Mouse (Mus musculus) thymus, postnatal 4 days (tissue): ENCODE results near the gene Xkrx.
"Not testable (repeated sequence)": the region's sequence is repeated elsewhere in the genome, so short reads cannot be mapped to it uniquely, and the experiment has no call there.

ENCODE experiments used
- DNase-seq: peaks from one replicate; pipeline ENCODE4 v3.0.0; 2021

Xkrx gene

GRCm38 (mm10) chrX:134162043-134162720 is at the start of gene Xkrx:
TSS of gene Xkrx (minus strand) at chrX:134162076.
- DNase-seq: peak; percentile 44

- DNase-seq: no peak
Measured at GRCm38 (mm10) chrX:134211151-134211642, 49.3 kb upstream of the Xkrx start.

- DNase-seq: no peak
Measured at GRCm38 (mm10) chrX:134208491-134208890, 46.6 kb upstream of the Xkrx start.

- not testable (repeated sequence) for DNase-seq
Measured at GRCm38 (mm10) chrX:134187201-134187600, 25.3 kb upstream of the Xkrx start, which contains the start of gene Arl13a. TSS of gene Arl13a (plus strand) at chrX:134187501.

- no peak for DNase-seq
Measured at GRCm38 (mm10) chrX:134174699-134175098, 12.8 kb upstream of the Xkrx start.

- DNase-seq: no peak
Measured at GRCm38 (mm10) chrX:134170584-134170983, 8.7 kb upstream of the Xkrx start.

- DNase-seq: no peak
Measured at GRCm38 (mm10) chrX:134163484-134163883, 1.6 kb upstream of the Xkrx start.

GRCm38 (mm10) chrX:134162826-134163225 is 950 bp upstream of the Xkrx start:
- DNase-seq: peak; percentile 54

GRCm38 (mm10) chrX:134160442-134160841 is 1.4 kb downstream of the Xkrx start:
- no peak for DNase-seq

- DNase-seq: peak; percentile 66
Measured at GRCm38 (mm10) chrX:134158151-134158550, 3.7 kb downstream of the Xkrx start.

- DNase-seq: no peak
Measured at GRCm38 (mm10) chrX:134141986-134142385, 19.9 kb downstream of the Xkrx start.

GRCm38 (mm10) chrX:134141551-134141950 is 20.3 kb downstream of the Xkrx start:
- DNase-seq: no peak

GRCm38 (mm10) chrX:134140024-134140423 is 21.9 kb downstream of the Xkrx start:
- DNase-seq: no peak

- DNase-seq: peak; percentile 57
Measured at GRCm38 (mm10) chrX:134133821-134134220, 28.1 kb downstream of the Xkrx start.

- peak; percentile 10 for DNase-seq
Measured at GRCm38 (mm10) chrX:134132295-134132694, 29.6 kb downstream of the Xkrx start.

GRCm38 (mm10) chrX:134128549-134128948 is 33.3 kb downstream of the Xkrx start:
- DNase-seq: no peak

- no peak for DNase-seq
Measured at GRCm38 (mm10) chrX:134116417-134116816, 45.5 kb downstream of the Xkrx start.

- DNase-seq: no peak
Measured at GRCm38 (mm10) chrX:134111767-134112166, 50.1 kb downstream of the Xkrx start.

- DNase-seq: no peak
Measured at GRCm38 (mm10) chrX:134102641-134103040, 59.2 kb downstream of the Xkrx start.
